Mouse (Mus musculus) liver, embryonic 14.5 days (tissue): ENCODE data around the gene Pml.

Source experiments
- CTCF ChIP-seq: IDR thresholded peaks from 2 replicates; pipeline ENCODE4 v1.5.1; 2016; ENCODE audit warnings: antibody characterized with exemption, low read depth, control low read depth
- EP300 ChIP-seq: IDR thresholded peaks from 2 replicates; pipeline ENCODE4 v1.6.1; 2016; ENCODE audit warnings: antibody characterized with exemption, low read depth

DNA sequence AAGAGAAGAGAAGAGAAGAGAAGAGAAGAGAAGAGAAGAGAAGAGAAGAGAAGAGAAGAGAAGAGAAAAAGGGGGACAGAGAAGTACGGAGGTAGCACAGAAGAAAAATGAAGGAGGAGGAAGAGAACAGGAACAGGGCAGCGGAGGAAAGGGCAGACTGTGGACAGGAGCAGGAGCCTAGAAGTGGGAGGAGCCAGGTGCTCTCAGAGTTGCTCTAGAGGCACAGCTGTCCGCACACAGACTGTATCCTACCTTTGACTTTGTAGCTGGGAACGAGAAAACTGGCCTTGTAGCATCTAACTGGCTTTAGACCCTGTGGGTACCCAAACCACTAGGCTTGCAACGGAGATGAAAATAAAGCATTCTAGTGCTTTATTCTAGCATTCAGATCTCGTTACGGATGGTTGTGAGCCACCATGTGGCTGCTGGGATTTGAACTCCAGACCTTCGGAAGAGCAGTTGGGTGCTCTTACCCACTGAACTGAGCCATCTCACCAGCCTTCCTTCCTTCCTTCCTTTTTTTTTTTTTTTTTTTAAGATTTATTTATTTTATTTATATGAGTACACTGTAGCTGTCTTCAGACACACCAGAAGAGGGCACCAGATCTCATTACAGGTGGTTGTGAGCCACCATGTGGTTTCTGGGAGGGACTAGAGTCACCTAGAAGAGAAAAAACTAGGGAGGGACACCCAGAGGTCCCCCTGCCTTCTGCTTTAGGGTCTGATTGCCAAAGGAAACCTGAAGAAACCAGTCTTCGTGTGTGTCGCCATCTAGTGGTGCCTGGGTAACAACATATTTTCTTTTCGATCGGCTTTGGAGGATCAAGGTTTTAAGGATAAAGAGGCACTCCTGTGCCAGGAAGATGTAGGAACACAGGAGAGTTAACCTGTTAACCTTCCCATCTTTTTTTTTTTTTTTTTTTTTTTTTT, 19.1 kb upstream of the Pml start:
- no peak for TF ChIP-seq EP300
- TF ChIP-seq CTCF = peak; percentile 83
